Mouse (Mus musculus): ENCODE results near the gene Arid1b. TPM values are rescaled to one million over a fixed set of nuclear protein-coding genes. Genes with fewer than 3 reads are reported as not detected.

Arid1b gene
- total and polyA plus RNA-seq, 3 experiments, result 11.6 to 49.1 (median 32.4) TPM

DNA sequence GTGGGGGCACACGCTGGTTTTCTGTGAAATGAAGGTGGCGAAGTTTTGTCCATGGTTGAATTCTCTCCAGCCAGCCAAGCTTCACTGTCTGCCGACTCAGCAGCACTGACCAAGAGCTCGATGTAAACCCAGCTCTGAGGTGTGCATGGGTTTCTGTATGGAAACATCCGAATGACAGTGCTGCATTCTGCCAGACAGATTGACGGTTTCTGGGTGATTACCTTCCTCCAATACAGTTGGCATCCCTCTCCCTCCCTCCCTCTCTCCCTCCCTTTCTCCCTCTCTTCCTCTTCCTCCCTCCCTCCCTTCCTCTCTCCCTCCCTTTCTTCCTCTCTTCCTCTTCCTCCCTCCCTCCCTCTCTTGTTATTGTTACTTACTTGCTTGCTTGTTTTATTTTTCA, 219.3 kb downstream of the Arid1b start:
- DNase-seq (ENCODE audit: low spot score), result no peak
- no peaks in the 10 kb centered on the region for H3K27me3 ChIP-seq (ENCODE audit: insufficient read depth, low read length)
- no peak for TF ChIP-seq CTCF (IDR thresholded peaks at IDR 0.05; ENCODE audit: low read depth, low read length)
- no peak for TF ChIP-seq TAL1 (conservative IDR thresholded peaks at IDR 0.05; ENCODE audit: low read depth, low read length)
- ATAC-seq (ENCODE audit: extremely low read depth, insufficient number of reproducible peaks, low FRiP score, poor library complexity, severe bottlenecking), result no peak
- H3K9me3 ChIP-seq (replicated peaks), result no peaks in the 10 kb centered on the region
- H3K4me3 ChIP-seq (ENCODE audit: low read depth, low read length), result no peak overlapping the region
- no peaks in the 10 kb centered on the region; the same call in 1 of the 2 replicates for H3K4me1 ChIP-seq (ENCODE audit: insufficient read depth, low read depth, low read length)
- H3K36me3 ChIP-seq (replicated peaks), result peaks cover 27% of the 10 kb centered on the region

DNA sequence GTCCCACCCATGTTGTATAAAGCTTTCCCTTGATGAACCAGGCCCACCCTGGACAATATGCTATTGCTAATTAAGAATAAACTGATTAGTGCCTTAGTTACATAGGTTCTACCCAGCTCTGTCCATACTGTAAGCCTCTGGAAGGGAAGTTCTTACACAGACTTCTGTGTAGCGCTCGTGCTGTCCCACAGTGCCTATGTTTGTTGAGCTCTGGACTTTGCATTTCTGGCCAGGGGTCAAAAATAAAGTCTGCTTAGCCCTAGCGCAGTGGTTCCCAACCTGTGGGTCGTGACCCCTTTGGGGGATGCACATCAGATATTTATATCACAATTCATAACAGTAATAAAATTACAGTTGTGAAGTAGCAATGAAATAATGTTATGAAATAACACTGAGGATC, 221.2 kb downstream of the Arid1b start:
- DNase-seq (ENCODE audit: low spot score), result no peak
- H3K9me3 ChIP-seq (replicated peaks), result no peaks in the 10 kb centered on the region
- H3K36me3 ChIP-seq (replicated peaks), result peaks cover 30% of the 10 kb centered on the region
- H3K27me3 ChIP-seq (ENCODE audit: insufficient read depth, low read length), result no peaks in the 10 kb centered on the region
- ATAC-seq (ENCODE audit: extremely low read depth, insufficient number of reproducible peaks, low FRiP score, poor library complexity, severe bottlenecking), result no peak
- H3K4me3 ChIP-seq (ENCODE audit: low read depth, low read length), result no peak overlapping the region
- TF ChIP-seq GATA1 (IDR thresholded peaks at IDR 0.05; ENCODE audit: borderline replicate concordance, low read length), result no peak
- TF ChIP-seq CTCF (IDR thresholded peaks at IDR 0.05; ENCODE audit: low read depth, low read length), result no peak
- no peak for TF ChIP-seq POLR2AphosphoS5 (IDR thresholded peaks at IDR 0.05; ENCODE audit: insufficient replicate concordance, low read depth, low read length)
- TF ChIP-seq GATA2 (IDR thresholded peaks at IDR 0.05; ENCODE audit: borderline replicate concordance, low read depth, low read length), result no peak
- TF ChIP-seq TAL1 (conservative IDR thresholded peaks at IDR 0.05; ENCODE audit: low read depth, low read length), result no peak
- H3K4me1 ChIP-seq (ENCODE audit: insufficient read depth, low read depth, low read length), result no peaks in the 10 kb centered on the region; the same call in 1 of the 2 replicates

GRCm38 (mm10) chr17:5216965-5217546, 222.9 kb downstream of the Arid1b start:
- no peak overlapping the region for H3K4me3 ChIP-seq (ENCODE audit: low read depth, low read length)
- no peak for DNase-seq (ENCODE audit: low spot score)
- ATAC-seq (ENCODE audit: extremely low read depth, insufficient number of reproducible peaks, low FRiP score, poor library complexity, severe bottlenecking), result no peak
- no peak for TF ChIP-seq CTCF (IDR thresholded peaks at IDR 0.05; ENCODE audit: low read depth, low read length)
- TF ChIP-seq GATA1 (IDR thresholded peaks at IDR 0.05; ENCODE audit: borderline replicate concordance, low read length), result no peak
- TF ChIP-seq TAL1 (conservative IDR thresholded peaks at IDR 0.05; ENCODE audit: low read depth, low read length), result no peak
- no peak for TF ChIP-seq GATA2 (IDR thresholded peaks at IDR 0.05; ENCODE audit: borderline replicate concordance, low read depth, low read length)
- TF ChIP-seq POLR2AphosphoS5 (IDR thresholded peaks at IDR 0.05; ENCODE audit: insufficient replicate concordance, low read depth, low read length), result no peak
- H3K9me3 ChIP-seq (replicated peaks), result no peaks in the 10 kb centered on the region
- H3K27me3 ChIP-seq (ENCODE audit: insufficient read depth, low read length), result no peaks in the 10 kb centered on the region
- H3K36me3 ChIP-seq (replicated peaks), result peaks cover 26% of the 10 kb centered on the region
- H3K4me1 ChIP-seq (ENCODE audit: insufficient read depth, low read depth, low read length), result no peaks in the 10 kb centered on the region; the same call in 1 of the 2 replicates

DNA sequence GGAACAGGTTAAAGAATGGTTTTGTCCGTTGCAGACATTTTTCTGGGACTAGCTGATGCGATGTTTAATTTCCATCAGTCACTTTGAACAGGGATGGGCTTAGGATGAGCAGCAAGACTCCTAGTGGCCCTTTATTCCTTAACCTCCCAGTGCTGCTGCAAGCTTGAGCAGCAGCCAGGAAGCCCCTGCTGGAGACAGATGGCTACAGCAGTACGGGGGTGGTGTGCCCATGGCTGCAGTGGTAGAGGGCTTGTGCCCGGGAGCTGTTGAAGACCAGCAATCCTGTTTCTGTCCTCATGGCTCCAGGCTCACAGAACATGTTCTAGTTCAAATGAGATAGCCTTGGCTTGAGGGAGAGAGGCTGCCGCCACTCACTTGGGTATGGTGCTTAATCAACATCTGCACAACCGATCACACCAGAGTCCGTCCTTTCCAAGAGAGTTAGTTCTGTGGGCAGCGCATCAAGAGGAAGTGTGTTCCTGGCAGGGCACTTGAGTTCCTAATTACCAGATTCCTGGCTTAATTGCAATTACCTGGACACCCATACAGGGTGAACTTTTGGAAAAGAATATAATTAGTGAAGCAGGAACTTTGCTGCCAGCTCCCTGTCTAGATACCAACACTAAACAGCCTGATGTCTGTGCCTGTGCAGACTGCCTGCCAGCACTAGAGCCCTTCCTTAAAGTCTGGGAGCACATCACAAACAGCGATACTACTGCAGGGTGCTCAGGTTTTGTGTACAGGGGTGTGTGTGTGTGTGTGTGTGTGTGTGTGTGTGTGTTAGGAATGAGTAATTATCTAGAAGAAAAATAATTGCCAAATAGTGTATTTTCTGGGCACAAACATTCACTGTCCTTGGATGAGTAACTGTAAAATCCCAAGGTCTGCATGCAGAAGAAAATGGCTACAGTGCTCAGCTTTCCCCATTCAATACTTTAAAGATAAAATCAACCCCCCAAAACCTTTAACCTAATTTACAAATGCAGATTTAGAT, 224.0 kb downstream of the Arid1b start:
- H3K36me3 ChIP-seq (replicated peaks), result peaks cover 23% of the 10 kb centered on the region
- TF ChIP-seq GATA1 (IDR thresholded peaks at IDR 0.05; ENCODE audit: borderline replicate concordance, low read length), result no peak
- no peaks in the 10 kb centered on the region for H3K27me3 ChIP-seq (ENCODE audit: insufficient read depth, low read length)
- H3K4me3 ChIP-seq (ENCODE audit: low read depth, low read length), result no peak overlapping the region
- H3K9me3 ChIP-seq (replicated peaks), result no peaks in the 10 kb centered on the region
- H3K4me1 ChIP-seq (ENCODE audit: insufficient read depth, low read depth, low read length), result no peaks in the 10 kb centered on the region; the same call in 1 of the 2 replicates
- DNase-seq (ENCODE audit: low spot score), result no peak
- ATAC-seq (ENCODE audit: extremely low read depth, insufficient number of reproducible peaks, low FRiP score, poor library complexity, severe bottlenecking), result no peak

DNA sequence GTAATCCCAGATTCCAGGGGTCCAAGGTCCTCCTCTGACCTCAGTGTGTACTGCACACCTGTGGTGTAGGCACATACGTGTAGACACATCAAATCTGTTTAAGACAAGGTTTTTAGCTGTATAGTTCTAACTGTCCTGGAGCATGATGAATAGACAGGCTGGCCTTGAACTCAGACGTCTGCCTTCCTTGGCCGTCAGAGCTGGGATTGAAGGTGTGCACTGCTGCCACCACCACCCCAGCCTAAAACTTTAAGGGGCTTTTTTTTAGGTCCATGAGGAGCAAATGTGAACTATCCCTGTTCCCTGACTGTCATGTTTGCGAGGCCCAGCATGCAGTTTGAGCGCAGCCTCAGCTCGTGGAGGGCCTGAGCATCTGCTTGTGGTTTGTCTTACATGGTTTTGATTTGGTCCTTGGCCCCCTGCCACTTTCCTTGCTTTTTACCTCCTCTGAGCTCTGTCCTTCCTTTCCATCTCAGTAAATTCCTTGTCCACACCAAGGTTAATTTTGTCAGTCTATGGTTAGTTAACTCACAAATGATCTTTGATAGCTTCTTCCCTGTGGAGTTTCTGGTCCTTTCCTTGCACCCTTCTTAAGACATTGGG, 224.9 kb downstream of the Arid1b start:
- ATAC-seq (ENCODE audit: extremely low read depth, insufficient number of reproducible peaks, low FRiP score, poor library complexity, severe bottlenecking), result no peak
- Histone ChIP-seq H3K36me3 (replicated peaks) (peaks cover 20% of the 10 kb centered on the region), H3K4me1 (ENCODE audit: insufficient read depth, low read depth, low read length) (no peaks in the 10 kb centered on the region; the same call in 1 of the 2 replicates), H3K4me3 (ENCODE audit: low read depth, low read length) (no peak overlapping the region), H3K27me3 (ENCODE audit: insufficient read depth, low read length) (no peaks in the 10 kb centered on the region), H3K9me3 (replicated peaks) (no peaks in the 10 kb centered on the region)
- DNase-seq (ENCODE audit: low spot score), result no peak
- TF ChIP-seq GATA1 (IDR thresholded peaks at IDR 0.05; ENCODE audit: borderline replicate concordance, low read length) (no peak), POLR2AphosphoS5 (IDR thresholded peaks at IDR 0.05; ENCODE audit: insufficient replicate concordance, low read depth, low read length) (no peak), GATA2 (IDR thresholded peaks at IDR 0.05; ENCODE audit: borderline replicate concordance, low read depth, low read length) (no peak), TAL1 (conservative IDR thresholded peaks at IDR 0.05; ENCODE audit: low read depth, low read length) (no peak), CTCF (IDR thresholded peaks at IDR 0.05; ENCODE audit: low read depth, low read length) (no peak)

GRCm38 (mm10) chr17:5221041-5221440, 226.9 kb downstream of the Arid1b start:
- ATAC-seq (ENCODE audit: extremely low read depth, insufficient number of reproducible peaks, low FRiP score, poor library complexity, severe bottlenecking), result no peak
- Histone ChIP-seq H3K4me1 (ENCODE audit: insufficient read depth, low read depth, low read length) (peaks cover 15% of the 10 kb centered on the region), H3K36me3 (replicated peaks) (peaks cover 20% of the 10 kb centered on the region), H3K4me3 (ENCODE audit: low read depth, low read length) (no peak overlapping the region), H3K27me3 (ENCODE audit: insufficient read depth, low read length) (no peaks in the 10 kb centered on the region), H3K9me3 (replicated peaks) (no peaks in the 10 kb centered on the region)
- TF ChIP-seq CTCF (IDR thresholded peaks at IDR 0.05; ENCODE audit: low read depth, low read length) (no peak), POLR2AphosphoS5 (IDR thresholded peaks at IDR 0.05; ENCODE audit: insufficient replicate concordance, low read depth, low read length) (no peak), GATA2 (IDR thresholded peaks at IDR 0.05; ENCODE audit: borderline replicate concordance, low read depth, low read length) (no peak), GATA1 (IDR thresholded peaks at IDR 0.05; ENCODE audit: borderline replicate concordance, low read length) (no peak)
- DNase-seq (ENCODE audit: low spot score), result no peak
